Mouse (Mus musculus) heart, postnatal 0 days (tissue): ENCODE measurements around the gene Tmc7. TPM values are rescaled to one million over a fixed set of nuclear protein-coding genes. Genes with fewer than 3 reads are reported as not detected.
A peak's percentile ranks its signal among the peaks of the same experiment; 100 is the strongest.

Source experiments
- ATAC-seq: fragments of 200-750 bp; cut with Nextera tagmentation; 2 replicates; pipeline ENCODE4 v1.8.0; 2017; ENCODE audit warnings: low read depth, moderate number of reproducible peaks, moderate library complexity; ENCODE audit not compliant: insufficient read depth
- DNase-seq: peaks from one replicate; pipeline ENCODE4 v3.0.0-alpha.2; 2016; ENCODE audit warnings: low spot score
- H3K27ac ChIP-seq: fragments of 300-500 bp; sonication (generic); 2 replicates; pipeline ENCODE4 v1.5.1; 2014; ENCODE audit warnings: low read depth, mild to moderate bottlenecking
- H3K27me3 ChIP-seq: fragments of 300-500 bp; sonication (generic); 2 replicates; pipeline ENCODE4 v1.6.1; 2014; ENCODE audit warnings: low read length, mixed read lengths; ENCODE audit not compliant: control insufficient read depth, insufficient read depth
- H3K36me3 ChIP-seq: fragments of 300-500 bp; sonication (generic); replicated peaks from 2 replicates; pipeline ENCODE4 v1.6.1; 2014; ENCODE audit warnings: low read length, mixed read lengths; ENCODE audit not compliant: control insufficient read depth, insufficient read depth
- H3K4me1 ChIP-seq: fragments of 300-500 bp; sonication (generic); 2 replicates; pipeline ENCODE4 v1.6.1; 2014; ENCODE audit warnings: antibody characterized with exemption; ENCODE audit not compliant: control insufficient read depth, insufficient read depth
- H3K4me2 ChIP-seq: fragments of 300-500 bp; sonication (generic); 2 replicates; pipeline ENCODE4 v1.6.1; 2014; ENCODE audit warnings: low read depth, mild to moderate bottlenecking, low read length, moderate library complexity
- H3K4me3 ChIP-seq: fragments of 300-500 bp; sonication (generic); 2 replicates; pipeline ENCODE4 v1.5.1; 2014; ENCODE audit warnings: low read depth, low read length
- H3K9ac ChIP-seq: fragments of 300-500 bp; sonication (generic); replicated peaks from 2 replicates; pipeline ENCODE4 v1.6.1; 2014; ENCODE audit warnings: low read depth, low read length, mixed read lengths
- H3K9me3 ChIP-seq: fragments of 300-500 bp; sonication (generic); replicated peaks from 2 replicates; pipeline ENCODE4 v1.6.1; 2016; ENCODE audit warnings: low read length; ENCODE audit not compliant: control insufficient read depth
- CTCF ChIP-seq: IDR thresholded peaks from 2 replicates; pipeline ENCODE4 v1.5.1; 2016; ENCODE audit warnings: antibody characterized with exemption, control low read depth, low read depth
- EP300 ChIP-seq: IDR thresholded peaks from 2 replicates; pipeline ENCODE4 v1.6.1; 2016; ENCODE audit warnings: antibody characterized with exemption, low read depth
- WGBS: fragments of 180-500 bp; shearing (Covaris S2); extraction: QIAGEN DNeasy Blood & Tissue Kit; methylation state at CpG from one replicate; pipeline ENCODE4 v1.1.7; 2014; 5-methylcytosine and 5-hydroxymethylcytosine counted together
- polyA plus RNA-seq: library from polyadenylated mRNA; unstranded; fragments of >200 nt; fragmentation: Nextera tagmentation; extraction: Ambion mirVana; gene quantifications from 2 replicates; pipeline ENCODE4 v1.2.1, GENCODE M21; 2015
- total RNA-seq: library from RNA; depleted of rRNA; stranded (reverse); fragments of >200 nt; gene quantifications from 2 replicates; pipeline ENCODE4 v1.2.3, GENCODE M21; 2014; ENCODE audit warnings: low replicate concordance

Gene Tmc7
- total and polyA plus RNA-seq, 2 experiments from 2014 or later = 3.2 to 3.6 TPM

- Histone ChIP-seq H3K9me3 (no peaks in the 10 kb centered on the region), H3K36me3 (no peaks in the 10 kb centered on the region), H3K4me1 (no peaks in the 10 kb centered on the region), H3K27ac (no peak overlapping the region), H3K27me3 (peaks cover 10% of the 10 kb centered on the region), H3K4me2 (no peak overlapping the region), H3K4me3 (no peak overlapping the region), H3K9ac (no peak overlapping the region)
- 86% methylated on average over 7 of the region's 7 CpGs for WGBS
- TF ChIP-seq EP300 = no peak
- TF ChIP-seq CTCF = no peak
- DNase-seq (no peak), ATAC-seq (no peak)
These were observed 25.3 kb upstream of the Tmc7 start for GRCm38 (mm10) chr7:118609815-118610214.

GRCm38 (mm10) chr7:118604842-118605241 lies 20.3 kb upstream of the Tmc7 start:
- H3K9me3 ChIP-seq = no peaks in the 10 kb centered on the region
- no peak for TF ChIP-seq EP300
- TF ChIP-seq CTCF = no peak
- H3K36me3 ChIP-seq = no peaks in the 10 kb centered on the region
- ATAC-seq = no peak
- H3K4me1 ChIP-seq = no peaks in the 10 kb centered on the region
- DNase-seq = no peak
- no peak overlapping the region for H3K4me3 ChIP-seq
- H3K27ac ChIP-seq = no peak overlapping the region
- H3K4me2 ChIP-seq = no peak overlapping the region
- H3K27me3 ChIP-seq = peaks cover 27% of the 10 kb centered on the region
- 69% methylated on average over 8 of the region's 8 CpGs for WGBS
- H3K9ac ChIP-seq = no peak overlapping the region

GRCm38 (mm10) chr7:118599954-118600631 lies 15.6 kb upstream of the Tmc7 start:
- no peak overlapping the region for H3K9ac ChIP-seq

DNA sequence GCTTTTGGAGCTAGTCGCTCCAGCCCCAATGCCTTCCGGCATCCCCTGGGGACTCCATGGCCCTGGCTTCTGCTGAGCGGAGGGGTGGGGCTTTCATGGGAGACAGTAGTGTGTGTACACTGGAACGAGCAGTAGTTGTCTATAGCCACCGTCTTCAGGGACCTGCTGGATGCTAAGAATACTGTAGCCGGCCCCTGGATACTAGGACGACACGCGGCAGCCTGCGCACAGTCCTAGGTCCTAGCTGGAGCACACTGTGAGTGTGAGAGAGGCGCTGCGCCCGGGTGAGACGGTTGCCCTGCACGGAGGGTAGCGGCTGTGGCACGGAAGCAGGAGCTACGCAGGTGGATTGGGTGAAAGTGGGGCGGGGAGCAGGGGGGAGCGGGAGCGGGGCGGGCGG lies 12.7 kb upstream of the Tmc7 start, which contains the start of gene Tmc5:
Gene Tmc5 (plus strand): TSS at position 97 of the 400 bp plus-strand sequence.
- Histone ChIP-seq H3K4me1 (peaks cover 4% of the 10 kb centered on the region; the same call in 1 of the 2 replicates), H3K9ac (no peak within 1 kb of the TSS), H3K27me3 (peaks cover 80% of the 10 kb centered on the region), H3K36me3 (no peaks in the 10 kb centered on the region), H3K27ac (no peak within 1 kb of the TSS), H3K9me3 (no peaks in the 10 kb centered on the region), H3K4me3 (peak within 1 kb of the TSS; percentile 25), H3K4me2 (peak within 1 kb of the TSS; percentile 38)
- DNase-seq = no peak
- WGBS = 4% methylated on average over 23 of the region's 23 CpGs
- TF ChIP-seq CTCF (no peak), EP300 (no peak)
- no peak for ATAC-seq

More at GRCm38 (mm10) chr7:118599954-118600631, 15.6 kb upstream of the Tmc7 start:
- Histone ChIP-seq H3K4me1 (peaks cover 4% of the 10 kb centered on the region; the same call in 1 of the 2 replicates), H3K4me3 (no peak overlapping the region), H3K4me2 (no peak overlapping the region), H3K27me3 (peaks cover 59% of the 10 kb centered on the region), H3K36me3 (no peaks in the 10 kb centered on the region), H3K9me3 (no peaks in the 10 kb centered on the region), H3K27ac (no peak overlapping the region)
- DNase-seq = no peak
- 66% methylated on average over 12 of the region's 12 CpGs for WGBS
- ATAC-seq = no peak
- TF ChIP-seq CTCF = no peak

GRCm38 (mm10) chr7:118596271-118596670 lies 11.7 kb upstream of the Tmc7 start:
- Histone ChIP-seq H3K9ac (no peak overlapping the region), H3K4me2 (no peak overlapping the region), H3K4me3 (no peak overlapping the region), H3K9me3 (no peaks in the 10 kb centered on the region), H3K36me3 (no peaks in the 10 kb centered on the region), H3K27me3 (peaks cover 81% of the 10 kb centered on the region), H3K4me1 (peaks cover 4% of the 10 kb centered on the region; the same call in 1 of the 2 replicates), H3K27ac (no peak overlapping the region)
- ATAC-seq (no peak), DNase-seq (no peak)
- WGBS = 75% methylated on average over 11 of the region's 11 CpGs
- TF ChIP-seq EP300 (no peak), CTCF (no peak)

GRCm38 (mm10) chr7:118595228-118595627 lies 10.7 kb upstream of the Tmc7 start:
- DNase-seq (peak; percentile 86), ATAC-seq (peak; percentile 55)
- no peaks in the 10 kb centered on the region for H3K36me3 ChIP-seq
- H3K27ac ChIP-seq = no peak overlapping the region
- H3K4me3 ChIP-seq = no peak overlapping the region
- H3K27me3 ChIP-seq = peaks cover 70% of the 10 kb centered on the region
- no peak overlapping the region for H3K9ac ChIP-seq
- TF ChIP-seq EP300 (no peak), CTCF (peak; percentile 100)
- peak overlapping the region; percentile 31 for H3K4me2 ChIP-seq
- peaks cover 4% of the 10 kb centered on the region; the same call in 1 of the 2 replicates for H3K4me1 ChIP-seq
- WGBS = 2% methylated on average over 14 of the region's 14 CpGs
- H3K9me3 ChIP-seq = no peaks in the 10 kb centered on the region
